21 mouse cellular contexts compared by ENCODE assay signal in the genomic region with DNA sequence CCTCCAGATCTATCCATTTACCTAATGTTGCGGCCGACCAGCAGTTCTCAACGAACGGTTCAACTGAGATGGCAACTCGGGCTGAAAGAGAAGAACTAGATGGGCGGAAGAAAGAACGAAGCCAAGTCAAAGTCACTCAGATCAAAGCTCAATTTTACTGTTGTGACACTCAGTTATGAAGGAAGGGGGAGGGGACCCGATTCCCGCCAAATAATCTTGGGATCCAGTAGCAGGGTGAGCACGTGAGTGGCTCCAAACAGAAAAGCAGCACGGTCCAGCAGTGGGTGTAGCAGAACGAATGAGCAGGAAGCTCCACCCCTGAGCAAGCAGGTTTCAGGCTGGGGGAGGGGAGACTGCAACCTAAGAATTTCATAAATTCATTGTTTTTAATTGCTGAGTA. TPM values are rescaled to one million over a fixed set of nuclear protein-coding genes. Genes with fewer than 3 reads are reported as not detected.
DNase-seq lines count a peak whose midpoint lies in the region; ATAC-seq and TF ChIP-seq lines count a peak whose summit lies in the region.
"Not testable (repeated sequence)": the region's sequence is repeated elsewhere in the genome, so short reads cannot be mapped to it uniquely, and the experiment has no call there.
"Had no signal": no experiment of that assay in that cellular context is flagged by ENCODE, and none has a peak within 500 bp of the region (broad histone marks: within the 10 kb centered on the region; RNA-seq: fewer than 3 reads in every experiment).

No protein-coding gene starts in this region.

- not testable (repeated sequence) for H3K9me3 ChIP-seq in heart, embryonic 10.5 days; stomach, postnatal 0 days (ENCODE audit: control insufficient read depth, low read length)

- not testable (repeated sequence) for H3K4me3 ChIP-seq in heart, embryonic 10.5 days; kidney, adult 2 months (ENCODE audit: insufficient read depth, low read depth, low read length); liver, adult 2 months (ENCODE audit: insufficient read depth, low read depth, low read length); stomach, postnatal 0 days (ENCODE audit: low read depth, low read length)

- not testable (repeated sequence) for H3K9ac ChIP-seq in liver, adult 2 months (ENCODE audit: low read depth, low read length); stomach, postnatal 0 days (ENCODE audit: low read length)

- not testable (repeated sequence) for H3K36me3 ChIP-seq in heart, embryonic 10.5 days; kidney, adult 2 months (ENCODE audit: control insufficient read depth, insufficient read depth, low read length); stomach, postnatal 0 days (ENCODE audit: control insufficient read depth, insufficient read depth, low read length)
- H3K36me3 ChIP-seq in liver, adult 2 months (ENCODE audit: control insufficient read depth, insufficient read depth, low read length) = peaks cover 21% of the 10 kb centered on the region

- peak; percentile 6 for DNase-seq in R1 (ENCODE audit: low read depth, low spot score)
- DNase-seq in heart, embryonic 10.5 days (ENCODE audit: low spot score) = peak; percentile 1
- peak; percentile 60 for DNase-seq in kidney, adult 2 months
- DNase-seq in kidney, postnatal 36 days = peak; percentile 13 to 44
- DNase-seq in liver, adult 2 months (ENCODE audit: extremely low read depth, low read depth, low spot score) = peak; percentile 83
- DNase-seq in stomach, postnatal 0 days (ENCODE audit: low spot score) = peak; percentile 4

- not testable (repeated sequence) for H3K4me1 ChIP-seq in heart, embryonic 10.5 days; kidney, adult 2 months (ENCODE audit: control insufficient read depth, insufficient read depth, low read length); stomach, postnatal 0 days (replicated peaks; ENCODE audit: control insufficient read depth, insufficient read depth)
- peaks cover 10% of the 10 kb centered on the region; the same call in 1 of the 2 replicates for H3K4me1 ChIP-seq in liver, adult 2 months (ENCODE audit: control insufficient read depth, insufficient read depth, low read length)

- ATAC-seq in stomach, postnatal 0 days (ENCODE audit: low FRiP score, low TSS enrichment) = not testable (repeated sequence)

- TF ChIP-seq POLR2A in kidney, adult 2 months (IDR thresholded peaks at IDR 0.05; ENCODE audit: low read depth, low read length) = not testable (repeated sequence)
- peak; percentile 44; the same call in 1 of the 2 replicates for TF ChIP-seq POLR2A in liver, adult 2 months (IDR thresholded peaks at IDR 0.05; ENCODE audit: extremely low read depth, insufficient read depth, low read length)

- H3K27me3 ChIP-seq in heart, embryonic 10.5 days (ENCODE audit: insufficient read depth, poor library complexity, severe bottlenecking); kidney, adult 2 months (replicated peaks; ENCODE audit: control insufficient read depth, insufficient read depth, low read length); liver, adult 2 months (ENCODE audit: control insufficient read depth, insufficient read depth, low read length); stomach, postnatal 0 days (ENCODE audit: control insufficient read depth, insufficient read depth, low read length): not testable (repeated sequence)

- H3K4me2 ChIP-seq in stomach, postnatal 0 days (replicated peaks; ENCODE audit: low read depth) = not testable (repeated sequence)

- TF ChIP-seq EP300 in stomach, postnatal 0 days (optimal IDR thresholded peaks at IDR 0.05) = not testable (repeated sequence)

- 78% methylated on average over 12 of the region's 12 CpGs for WGBS in heart, embryonic 10.5 days
- WGBS in kidney, adult 2 months = 76% methylated on average over 12 of the region's 12 CpGs
- 18% methylated on average over 12 of the region's 12 CpGs for WGBS in liver, adult 2 months
- 76% methylated on average over 12 of the region's 12 CpGs for WGBS in stomach, postnatal 0 days

- not testable (repeated sequence) for H3K27ac ChIP-seq in heart, embryonic 10.5 days; kidney, adult 2 months (ENCODE audit: insufficient read depth, low read depth, low read length); liver, adult 2 months (replicated peaks; ENCODE audit: insufficient read depth, low read depth, low read length); stomach, postnatal 0 days (replicated peaks)

- not testable (repeated sequence) for TF ChIP-seq CTCF in kidney, adult 2 months (conservative IDR thresholded peaks at IDR 0.05; ENCODE audit: insufficient read depth, insufficient read length, low read depth, low read length); liver, adult 2 months (IDR thresholded peaks at IDR 0.05; ENCODE audit: low read depth, low read length); stomach, postnatal 0 days (IDR thresholded peaks at IDR 0.05; ENCODE audit: low read depth)

- H3K79me2 ChIP-seq in liver, adult 2 months (ENCODE audit: control insufficient read depth, insufficient read depth, low read length) = not testable (repeated sequence)

RNA-seq across cellular contexts. Expression of a gene that starts 26.0 kb away (rescaled TPM):
- polyA plus RNA-seq in heart, embryonic 10.5 days (2016; fragmentation: Nextera tagmentation; extraction: Ambion mirVana) = not detected in 2 replicates
- polyA plus RNA-seq in kidney, adult 2 months (2012; rRNA removed) = 29.6 and 49.9 TPM in 2 replicates
- total RNA-seq in liver, adult 2 months (2014; rRNA removed) = 46.2 and 99.8 TPM in 2 replicates
- 103 and 162 TPM in 2 replicates for polyA plus RNA-seq in liver, adult 2 months (2012; rRNA removed)
- polyA plus RNA-seq in stomach, postnatal 0 days (2015; fragmentation: Nextera tagmentation; extraction: Ambion mirVana) = 1.6 and 2.0 TPM in 2 replicates
- total RNA-seq: adrenal gland, postnatal 25 days; CH12.LX; common myeloid progenitor, adult 5-6 weeks had no signal
- polyA plus RNA-seq: adrenal gland, adult 2 months; brain, embryonic 14.5 days; CD4-positive, CD25-positive, alpha-beta regulatory T cell, adult 4 months; embryonic facial prominence, embryonic 11.5 days; embryonic facial prominence, embryonic 13.5 days; embryonic facial prominence, embryonic 15.5 days; forebrain, embryonic 10.5 days; forebrain, embryonic 12.5 days; forebrain, embryonic 14.5 days; forebrain, embryonic 16.5 days; G1E; Patski had no signal

RNA-seq across cellular contexts. Expression of a gene that starts 52.3 kb away (rescaled TPM):
- polyA plus RNA-seq in heart, embryonic 10.5 days (2016; fragmentation: Nextera tagmentation; extraction: Ambion mirVana) = 0.75 TPM in 1 of 2 replicates, not detected in the other
- 0.22 and 0.33 TPM in 2 replicates for polyA plus RNA-seq in kidney, adult 2 months (2012; rRNA removed)
- total RNA-seq in liver, adult 2 months (2014; rRNA removed) = 729 and 912 TPM in 2 replicates
- 1,682 and 1,823 TPM in 2 replicates for polyA plus RNA-seq in liver, adult 2 months (2012; rRNA removed)
- polyA plus RNA-seq in stomach, postnatal 0 days (2015; fragmentation: Nextera tagmentation; extraction: Ambion mirVana) = 2.1 and 3.6 TPM in 2 replicates
- total RNA-seq: CH12.LX; common myeloid progenitor, adult 5-6 weeks had no signal
- polyA plus RNA-seq: brain, embryonic 14.5 days; CD4-positive, CD25-positive, alpha-beta regulatory T cell, adult 4 months; embryonic facial prominence, embryonic 11.5 days; embryonic facial prominence, embryonic 13.5 days; embryonic facial prominence, embryonic 15.5 days; forebrain, embryonic 10.5 days; forebrain, embryonic 12.5 days; forebrain, embryonic 14.5 days; forebrain, embryonic 16.5 days; G1E had no signal

Comparison
In these comparisons a context has a peak if more than half of its experiments do, and no peak if none do; other contexts are left out.
1. DNase-seq: peak in every context shown above with its lines; median percentile 83 in liver, adult 2 months; 60 in kidney, adult 2 months; 28 in kidney, postnatal 36 days; 6 in R1; 4 in stomach, postnatal 0 days; 1 in heart, embryonic 10.5 days.
2. RNA of a gene that starts 26.0 kb away (polyA plus RNA-seq): 103 to 162 TPM in liver, adult 2 months and 29.6 to 49.9 TPM in kidney, adult 2 months; 1.6 to 2.0 TPM in stomach, postnatal 0 days and not detected in heart, embryonic 10.5 days; every median in the first group is over 10 times any median in the second.
3. RNA of a gene that starts 52.3 kb away (polyA plus RNA-seq): 1,682 to 1,823 TPM in liver, adult 2 months; 2.1 to 3.6 TPM in stomach, postnatal 0 days, 0.75 TPM in heart, embryonic 10.5 days and 0.22 to 0.33 TPM in kidney, adult 2 months; every median in the first group is over 100 times any median in the second.